Mouse (Mus musculus): Measurements from ENCODE around the gene Rbmx2. TPM values are rescaled to one million over a fixed set of nuclear protein-coding genes. Genes with fewer than 3 reads are reported as not detected.

Gene Rbmx2
- 10 to 100 TPM in 1 of 2 experiments, 1 to 10 TPM in 1; 8.2 to 13.9 TPM for total RNA-seq (2023)

DNA sequence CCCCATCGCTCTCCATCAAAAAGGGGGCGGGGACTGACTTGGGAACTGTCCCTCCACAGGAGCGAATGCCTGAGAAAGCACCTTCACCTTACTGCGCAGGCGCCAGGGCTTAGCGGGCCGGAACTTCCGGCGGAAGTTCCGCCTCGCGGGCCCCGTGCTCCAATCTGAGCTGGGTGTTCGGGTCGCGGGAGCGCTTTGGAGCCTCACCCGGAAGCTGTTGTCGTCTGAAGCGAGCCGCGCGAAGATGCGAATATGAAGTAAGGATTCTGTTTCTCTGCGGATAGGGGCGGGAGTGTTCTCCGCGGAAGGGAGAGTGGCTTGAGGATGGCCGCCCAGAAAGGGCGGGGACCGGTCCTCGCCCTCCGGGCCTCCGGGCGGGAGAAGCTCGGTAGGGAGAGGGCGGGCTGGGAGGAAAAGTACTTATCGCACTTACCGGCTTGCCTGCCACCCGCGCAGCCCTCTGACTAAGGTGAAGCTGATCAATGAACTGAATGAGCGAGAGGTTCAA is at the start of gene Rbmx2:
Gene Rbmx2, plus strand, starts transcription at position 141 of the 508 bp plus-strand sequence.

DNA sequence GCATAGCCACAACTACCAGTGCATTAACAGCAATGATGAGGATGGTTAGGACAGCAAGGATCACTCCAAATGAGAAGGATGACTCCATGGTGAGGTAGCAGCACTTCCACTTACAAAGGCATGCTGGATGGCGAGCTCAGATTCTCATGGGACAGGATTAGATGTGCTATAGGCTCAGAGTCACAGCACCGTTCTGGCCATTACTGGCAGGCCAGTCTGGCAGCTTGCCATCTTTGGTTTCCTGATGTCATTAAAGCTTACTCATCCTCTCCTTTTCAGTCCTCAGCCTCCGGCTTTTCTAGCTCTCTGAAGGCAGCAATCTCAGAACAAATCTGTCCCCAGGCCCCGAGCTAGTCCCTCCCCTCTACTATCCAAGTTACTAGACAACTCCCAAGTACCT is 20.6 kb upstream of the Rbmx2 start, which contains the start of gene Gpr119:
Gene Gpr119, minus strand, starts transcription at position 308 of the 400 bp plus-strand sequence.

Other genes with a start within 250 kb of the Rbmx2 start
- gene Elf4, start 231.9 kb upstream of the Rbmx2 start, total RNA-seq (2023) = 100 to 1,000 TPM; 113 to 124 TPM
- gene Aifm1, start 181.4 kb upstream of the Rbmx2 start, total RNA-seq (2023) = 10 to 100 TPM; 20.5 to 20.7 TPM
- under 1 TPM in 1 of 2 experiments, not detected in 1; 0.64 TPM for gene Rab33a, start 175.7 kb upstream of the Rbmx2 start, total RNA-seq (2023)
- 10 to 100 TPM; 24.9 to 26.6 TPM for gene Zfp280c, start 100.5 kb upstream of the Rbmx2 start, total RNA-seq (2023)
- 1 to 10 TPM; 4.5 to 5.8 TPM for gene Slc25a14, start 71.6 kb upstream of the Rbmx2 start, total RNA-seq (2023)
- gene Gpr119, start 20.5 kb upstream of the Rbmx2 start, total RNA-seq (2023) = not detected
- not detected for gene Gm595, start 182.7 kb downstream of the Rbmx2 start, total RNA-seq (2023)

All from T-cell, adult 66 days (primary cell).